Mouse (Mus musculus): ENCODE data around the gene Cdca7l.

- TF ChIP-seq POLR2A (IDR thresholded peaks at IDR 0.05; ENCODE audit: low read depth, low read length) (no peak), CTCF (IDR thresholded peaks at IDR 0.05; ENCODE audit: borderline replicate concordance, insufficient read depth, low read length) (no peak)
Measured at GRCm38 (mm10) chr12:117835371-117835770, 31.3 kb downstream of the Cdca7l start.
